Mouse (Mus musculus): Measurements from ENCODE around the gene Gm20388.

Gene Gm20388

GRCm38 (mm10) chr8:120489142-120489754 is 578.6 kb downstream of the Gm20388 start:
- in situ Hi-C loops (cut with MboI), result loop anchor here (5.0 kb wide), 1 partner anchor 48 kb away; no protein-coding TSS in a partner anchor

DNA sequence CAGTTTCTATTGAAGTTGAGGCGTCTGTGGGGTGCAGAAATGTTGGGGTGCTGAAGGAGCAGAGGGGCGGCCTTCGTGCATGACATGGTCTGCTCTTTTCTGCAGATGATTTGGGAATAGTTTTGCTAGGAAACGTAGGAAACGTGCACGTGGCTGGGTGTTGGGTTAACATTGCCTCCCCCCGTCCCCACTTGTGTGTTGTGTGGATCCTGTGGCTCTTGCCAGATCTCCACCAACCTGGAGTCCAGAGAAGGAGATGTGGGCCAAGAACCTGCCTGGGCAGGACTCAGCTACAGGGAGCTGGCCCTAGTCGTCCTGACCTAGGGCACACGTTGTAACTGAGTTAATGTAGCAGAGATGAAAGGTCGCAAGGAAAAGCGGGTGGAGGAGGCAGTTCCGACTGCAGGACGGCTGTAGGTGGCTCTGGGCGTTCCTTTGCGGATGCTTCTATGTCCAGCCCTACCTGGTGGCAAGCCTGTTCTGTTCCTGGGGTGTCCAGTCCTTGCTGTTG is 579.2 kb downstream of the Gm20388 start:
- in situ Hi-C loops (cut with MboI), result loop anchor here (5.0 kb wide), 1 partner anchor 47 kb away; no protein-coding TSS in a partner anchor

DNA sequence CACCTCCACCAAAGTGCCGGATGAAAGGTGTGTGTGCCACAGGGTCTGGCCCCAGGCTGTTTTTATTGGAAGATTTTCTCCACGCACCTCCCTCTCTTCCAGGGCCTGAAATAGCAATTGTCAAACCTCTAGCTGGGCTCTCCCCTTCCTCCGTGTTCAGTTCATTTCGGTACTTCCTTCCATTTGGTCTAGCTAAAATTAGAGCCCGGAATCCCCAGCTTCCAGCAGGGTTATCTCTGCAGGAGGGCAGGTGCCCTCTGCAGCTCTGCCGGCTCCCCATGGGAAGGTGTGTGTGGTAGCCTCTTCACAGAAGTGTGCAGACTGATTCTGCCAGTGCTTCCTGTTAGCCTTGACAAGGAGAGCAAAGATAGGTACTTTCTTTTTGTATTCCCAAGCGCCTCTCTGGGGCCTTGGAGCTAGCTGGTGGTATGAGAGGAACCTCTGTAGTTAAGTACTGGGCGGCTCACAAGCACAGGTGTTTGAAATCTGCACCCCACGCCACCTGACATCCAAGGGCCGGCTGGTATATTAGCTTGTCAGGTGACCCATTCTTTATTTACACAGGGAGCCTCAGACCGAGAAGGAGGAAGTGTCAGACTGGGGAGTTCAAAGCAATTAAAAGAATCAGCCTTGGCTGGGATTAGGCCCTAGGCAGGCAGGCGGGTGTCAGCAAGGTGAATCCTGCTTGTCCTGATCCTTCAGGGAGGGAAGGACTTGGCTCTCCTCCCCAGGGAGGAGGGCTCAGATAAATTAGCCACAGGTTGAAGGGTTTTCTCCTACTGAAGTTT is 579.9 kb downstream of the Gm20388 start:
- in situ Hi-C loops (cut with MboI), result no loop called here

GRCm38 (mm10) chr8:120491166-120491793 is 580.6 kb downstream of the Gm20388 start:
- in situ Hi-C loops (cut with MboI), result no loop called here

DNA sequence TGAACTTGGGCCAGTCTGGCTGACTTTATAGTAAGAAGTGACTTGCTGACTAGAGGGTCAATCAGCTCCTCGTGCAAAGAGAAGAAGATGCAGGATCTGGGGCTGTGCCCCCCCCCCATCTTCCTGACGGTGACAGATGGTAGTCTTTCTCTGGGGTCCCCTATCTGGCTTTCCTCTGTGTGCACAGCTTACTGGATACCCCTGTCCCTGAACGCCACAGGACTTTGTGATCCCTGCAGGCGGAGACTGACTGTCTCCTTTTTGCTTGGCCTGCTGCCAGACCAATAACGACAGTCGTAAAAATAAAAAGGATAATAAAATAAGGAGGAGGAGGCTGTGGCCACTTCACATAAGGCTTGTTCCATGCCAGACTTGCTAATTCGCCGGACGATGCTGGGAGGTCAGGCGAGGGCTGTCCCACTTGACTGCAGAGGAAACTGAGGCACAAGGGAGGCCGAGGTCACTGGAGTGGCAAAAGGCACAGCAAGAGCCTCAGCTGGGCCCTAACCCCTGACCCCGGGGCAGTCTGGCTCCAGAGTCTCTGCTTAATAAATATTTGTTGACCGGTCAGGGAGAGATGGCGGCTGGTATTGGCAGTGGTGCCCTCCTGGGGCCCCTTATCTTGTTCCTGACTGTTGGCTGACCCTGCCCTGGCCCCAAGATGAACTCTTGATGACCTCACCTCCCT is 581.7 kb downstream of the Gm20388 start:
- in situ Hi-C loops (cut with MboI), result no loop called here

GRCm38 (mm10) chr8:120492881-120493220 is 582.2 kb downstream of the Gm20388 start:
- in situ Hi-C loops (cut with MboI), result no loop called here

DNA sequence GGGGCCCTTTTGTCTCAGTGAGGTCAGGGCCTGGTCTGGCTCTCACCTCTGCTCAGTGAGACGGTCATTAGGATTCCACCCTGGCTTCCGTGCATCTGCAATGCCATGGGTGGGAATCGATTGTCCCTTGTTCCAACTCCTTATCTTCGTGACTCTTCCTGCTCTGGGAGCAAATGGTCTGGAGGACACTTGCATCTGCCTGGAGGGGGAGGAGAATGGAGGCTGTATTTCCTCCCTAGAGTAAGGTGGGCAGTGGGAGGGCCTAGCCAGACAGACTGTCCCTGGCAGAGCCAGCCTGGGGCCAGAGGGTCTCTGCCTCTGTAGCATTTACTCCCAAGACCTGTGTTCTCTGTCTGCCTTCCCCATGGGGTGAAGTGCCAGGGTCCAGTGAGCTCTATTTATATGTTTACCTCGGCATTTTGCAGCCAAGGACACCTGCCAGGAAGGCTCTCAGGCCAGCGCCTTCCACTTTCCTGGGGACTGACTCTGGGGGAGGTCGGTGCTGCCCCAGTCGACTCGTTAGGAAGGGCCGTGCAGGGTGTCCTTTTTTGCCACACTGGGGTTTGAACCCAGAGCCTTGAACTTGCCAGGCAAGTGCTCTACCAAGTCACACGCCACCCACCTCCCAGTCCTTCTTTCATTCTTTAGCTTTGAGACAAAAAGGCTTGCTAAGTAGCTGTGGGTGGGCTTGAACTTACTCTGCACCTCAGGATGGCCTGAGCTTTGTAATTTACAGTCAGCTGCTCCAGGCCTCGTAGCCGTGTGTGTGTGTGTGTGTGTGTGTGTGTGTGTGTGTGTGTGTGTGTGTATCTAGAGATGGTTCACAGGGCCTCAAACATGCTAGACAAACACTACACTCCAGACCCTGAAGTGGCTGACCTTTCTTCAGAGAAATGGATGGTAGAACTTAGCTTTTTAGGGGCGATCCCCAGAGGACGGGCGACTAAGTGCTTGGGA is 583.1 kb downstream of the Gm20388 start:
- in situ Hi-C loops (cut with MboI), result no loop called here

- in situ Hi-C loops (cut with MboI), result no loop called here
These were observed 584.3 kb downstream of the Gm20388 start for GRCm38 (mm10) chr8:120494903-120495302.

GRCm38 (mm10) chr8:120495461-120495860 is 584.8 kb downstream of the Gm20388 start:
- in situ Hi-C loops (cut with MboI), result no loop called here

- in situ Hi-C loops (cut with MboI), result no loop called here
These were observed 585.8 kb downstream of the Gm20388 start for GRCm38 (mm10) chr8:120496478-120496877.

DNA sequence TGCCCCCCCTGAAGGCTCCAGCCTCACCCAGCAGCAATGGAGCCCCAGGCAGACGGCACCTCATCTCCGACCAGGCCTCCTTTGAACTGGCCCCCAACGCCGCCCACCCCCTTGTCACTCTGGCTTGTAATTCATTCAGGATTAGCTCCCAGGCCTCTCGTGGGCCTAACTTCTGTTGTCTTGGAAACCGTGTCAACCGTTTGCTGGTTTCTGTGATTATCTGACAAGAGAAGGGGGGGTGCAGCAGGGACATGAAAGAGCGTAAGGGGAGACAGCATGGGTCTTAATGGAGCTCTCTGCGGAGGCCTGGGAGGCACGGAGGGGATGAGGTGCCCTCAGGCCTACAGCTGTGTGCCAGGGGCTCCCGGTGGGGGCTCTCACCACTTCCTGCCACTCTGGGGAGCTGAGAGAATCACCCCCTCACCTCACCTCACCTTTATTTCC is 586.9 kb downstream of the Gm20388 start:
- in situ Hi-C loops (cut with MboI), result no loop called here

DNA sequence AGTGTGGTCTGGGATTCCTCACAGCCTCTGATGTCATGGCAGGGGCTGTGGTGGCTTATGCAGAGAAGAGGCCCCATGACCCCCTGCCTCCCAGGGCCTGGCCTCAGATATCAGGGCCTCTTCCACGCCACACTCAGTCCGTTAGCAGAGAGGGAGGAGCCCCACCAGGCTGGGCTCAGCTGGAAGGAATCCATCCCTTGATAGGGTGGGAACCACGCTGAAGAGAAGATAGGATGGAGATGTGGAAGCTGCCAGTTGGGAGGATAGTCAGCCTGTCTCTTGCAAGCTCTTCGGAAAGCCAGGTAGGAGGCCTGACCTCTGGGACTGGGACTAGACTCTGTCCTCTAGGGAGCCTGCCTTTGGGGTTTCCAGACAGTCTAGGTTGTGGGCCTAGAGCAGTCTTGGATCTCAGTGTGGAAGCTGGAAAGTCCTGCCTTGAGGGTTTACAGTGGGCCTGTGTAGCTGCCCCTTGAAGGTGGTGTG is 587.7 kb downstream of the Gm20388 start:
- in situ Hi-C loops (cut with MboI), result no loop called here

GRCm38 (mm10) chr8:120498926-120499605 is 588.4 kb downstream of the Gm20388 start:
- in situ Hi-C loops (cut with MboI), result no loop called here

DNA sequence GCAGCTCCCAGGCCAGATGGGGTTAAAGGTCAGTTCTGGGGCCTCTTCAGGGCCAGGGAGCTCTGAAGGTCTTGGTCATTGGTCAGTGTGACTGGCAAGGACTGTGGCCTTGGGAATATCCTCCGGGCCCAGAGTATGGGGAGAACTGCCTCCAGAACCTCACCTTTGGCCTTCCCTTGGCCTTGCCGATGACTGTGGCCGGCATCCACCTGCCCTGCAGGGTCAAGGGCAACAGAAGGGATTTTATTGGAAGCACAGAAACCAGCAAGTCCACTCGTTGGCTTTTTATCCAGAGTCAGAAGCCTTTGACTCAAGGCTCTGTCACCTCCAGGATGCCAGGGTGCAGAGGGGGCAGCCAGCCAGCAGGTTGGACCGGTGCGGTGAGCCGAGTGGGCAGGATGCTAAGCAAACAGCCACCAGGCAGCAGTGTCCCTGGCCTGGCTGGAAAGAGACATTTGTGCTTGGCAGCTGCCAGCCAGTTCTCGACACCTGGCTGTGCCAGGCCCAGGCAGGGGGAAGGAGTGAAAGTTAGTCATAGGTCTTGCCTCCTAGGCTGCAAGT is 590.1 kb downstream of the Gm20388 start:
- in situ Hi-C loops (cut with MboI), result no loop called here

DNA sequence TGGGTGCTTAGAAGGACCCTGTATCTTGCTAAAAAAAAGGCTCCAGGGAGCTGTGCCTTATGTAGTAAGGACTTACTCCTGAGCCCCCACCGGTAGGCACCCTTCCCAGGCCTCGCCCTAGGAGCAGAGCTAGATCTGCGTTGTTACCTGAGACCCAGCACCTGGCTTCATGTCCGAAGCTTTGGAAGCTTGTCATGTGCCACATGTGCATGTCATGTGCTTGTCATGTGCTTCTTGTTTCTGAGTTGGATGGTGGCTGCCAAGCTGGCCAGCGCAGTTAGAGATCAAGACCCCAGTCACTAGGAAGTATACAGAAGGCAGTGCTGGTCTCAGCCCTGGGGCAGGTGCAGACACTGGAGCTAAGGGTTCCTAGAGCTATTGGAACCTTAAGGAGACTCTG is 590.8 kb downstream of the Gm20388 start:
- in situ Hi-C loops (cut with MboI), result no loop called here

GRCm38 (mm10) chr8:120502428-120502827 is 591.8 kb downstream of the Gm20388 start:
- in situ Hi-C loops (cut with MboI), result no loop called here

GRCm38 (mm10) chr8:120504251-120505081 is 593.8 kb downstream of the Gm20388 start:
- in situ Hi-C loops (cut with MboI), result no loop called here

DNA sequence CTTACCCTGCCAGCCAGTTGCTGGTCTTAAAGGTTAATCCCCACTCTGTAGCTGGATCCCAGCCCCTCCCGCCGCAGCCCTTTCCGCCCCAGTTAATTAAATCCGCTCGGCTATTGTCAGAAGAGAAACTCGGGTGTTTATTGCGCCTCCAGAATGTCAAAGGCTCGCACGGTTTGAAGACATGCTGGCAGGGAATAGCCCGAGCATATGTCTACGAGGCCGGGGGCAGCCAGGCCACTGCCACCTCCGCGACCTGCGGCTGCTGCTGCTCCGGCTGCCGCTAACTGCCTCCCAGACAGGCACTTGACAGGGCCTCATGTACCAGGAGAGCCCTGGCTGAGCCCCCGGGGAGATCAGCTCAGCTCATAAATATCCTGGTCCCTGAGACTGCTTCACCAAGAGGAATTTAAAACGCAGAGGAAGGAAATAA is 594.5 kb downstream of the Gm20388 start:
- in situ Hi-C loops (cut with MboI), result no loop called here
